In the genomic region with DNA sequence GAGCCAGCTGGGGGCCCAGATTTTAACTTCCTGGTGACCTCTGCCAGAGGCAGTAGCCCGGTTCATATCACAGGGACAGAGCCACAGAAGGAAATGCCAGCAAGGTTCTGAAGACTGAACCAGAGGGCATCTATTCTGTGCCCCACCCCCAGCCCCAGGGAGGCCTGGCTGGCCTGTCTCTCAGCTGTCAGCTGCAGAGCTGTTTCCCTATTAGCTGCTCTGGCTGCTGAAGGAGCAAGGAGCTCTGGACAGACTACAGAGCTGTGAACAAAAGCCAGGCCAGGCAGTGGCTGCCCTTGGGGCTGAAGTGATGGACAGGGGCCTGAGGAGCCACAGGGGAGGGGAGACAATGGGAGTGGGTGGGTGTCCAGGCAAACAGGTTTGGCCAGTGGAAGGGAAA, we compare ENCODE assay signal across 9 mouse cellular contexts. TPM values are rescaled to one million over a fixed set of nuclear protein-coding genes. Genes with fewer than 3 reads are reported as not detected.
A peak's percentile ranks its signal among the peaks of the same experiment; 100 is the strongest.
DNase-seq lines count a peak whose midpoint lies in the region; ATAC-seq and TF ChIP-seq lines count a peak whose summit lies in the region.
"Had no signal": no experiment of that assay in that cellular context is flagged by ENCODE, and none has a peak within 500 bp of the region (broad histone marks: within the 10 kb centered on the region; RNA-seq: fewer than 3 reads in every experiment).

No protein-coding gene starts in this region.

- no peak for TF ChIP-seq CTCF in bone marrow macrophage, adult 2 months (IDR thresholded peaks at IDR 0.05; ENCODE audit: low read depth, low read length)

- no peak for DNase-seq in heart, postnatal 4 days
- DNase-seq in 3134 (ENCODE audit: extremely low read depth, insufficient read length, low spot score) = peak; percentile 47
- no peak for DNase-seq in intestine, embryonic 14.5 days (ENCODE audit: low spot score)
- DNase-seq in ovary, postnatal 36 days (ENCODE audit: low spot score) = no peak
- DNase-seq in left cerebral cortex, postnatal 36 days (ENCODE audit: low spot score in 2 of 2) = no peak
- DNase-seq in spleen, adult 18-20 months = no peak

- no peak overlapping the region for H3K4me3 ChIP-seq in heart, embryonic 11.5 days (ENCODE audit: low read depth, low read length)
- H3K4me3 ChIP-seq in bone marrow macrophage, adult 2 months (ENCODE audit: insufficient read depth, low read length) = no peak overlapping the region
- no peak overlapping the region for H3K4me3 ChIP-seq in intestine, embryonic 14.5 days (ENCODE audit: low read depth, low read length)

- H3K27ac ChIP-seq in heart, embryonic 11.5 days (ENCODE audit: low read depth, low read length) = peak overlapping the region; percentile 100
- peak overlapping the region; percentile 73 for H3K27ac ChIP-seq in bone marrow macrophage, adult 2 months (ENCODE audit: insufficient read depth, low read depth, low read length)
- H3K27ac ChIP-seq in intestine, embryonic 14.5 days (ENCODE audit: low read depth) = peak overlapping the region; percentile 69; the same call in 1 of the 2 replicates

- no peak for TF ChIP-seq POLR2A in bone marrow macrophage, adult 2 months (IDR thresholded peaks at IDR 0.05; ENCODE audit: borderline replicate concordance, low read depth, low read length)

- WGBS in heart, embryonic 11.5 days (ENCODE audit: insufficient replicate concordance) = 0% methylated on average over 1 of the region's 1 CpGs
- 6% methylated on average over 1 of the region's 1 CpGs for WGBS in intestine, embryonic 14.5 days

- H3K36me3 ChIP-seq in heart, embryonic 11.5 days (ENCODE audit: control insufficient read depth, insufficient read depth, low read length) = no peaks in the 10 kb centered on the region
- H3K36me3 ChIP-seq in intestine, embryonic 14.5 days (ENCODE audit: control insufficient read depth, insufficient read depth, low read length) = no peaks in the 10 kb centered on the region

- peak overlapping the region; percentile 79 for H3K9ac ChIP-seq in heart, embryonic 11.5 days (ENCODE audit: low read depth, low read length)
- H3K9ac ChIP-seq in intestine, embryonic 14.5 days (ENCODE audit: low read length) = no peak overlapping the region

- ATAC-seq in heart, embryonic 11.5 days (replicated peaks; ENCODE audit: insufficient number of reproducible peaks, low FRiP score, low TSS enrichment) = no peak
- no peak for ATAC-seq in intestine, embryonic 14.5 days (replicated peaks; ENCODE audit: low FRiP score, low TSS enrichment, low read depth)

- H3K27me3 ChIP-seq in heart, embryonic 11.5 days (ENCODE audit: control insufficient read depth, insufficient read depth, low read length) = no peaks in the 10 kb centered on the region
- H3K27me3 ChIP-seq in intestine, embryonic 14.5 days (replicated peaks; ENCODE audit: control insufficient read depth, insufficient read depth, low read length) = no peaks in the 10 kb centered on the region

- peaks cover 100% of the 10 kb centered on the region for H3K4me1 ChIP-seq in heart, embryonic 11.5 days (ENCODE audit: control insufficient read depth, insufficient read depth, low read length)
- peaks cover 22% of the 10 kb centered on the region for H3K4me1 ChIP-seq in bone marrow macrophage, adult 2 months (ENCODE audit: control insufficient read depth, insufficient read depth, low read length)
- peaks cover 70% of the 10 kb centered on the region for H3K4me1 ChIP-seq in intestine, embryonic 14.5 days (replicated peaks; ENCODE audit: control insufficient read depth, insufficient read depth, low read length)

- H3K9me3 ChIP-seq in heart, embryonic 11.5 days (replicated peaks; ENCODE audit: control insufficient read depth, low read length) = no peaks in the 10 kb centered on the region
- no peaks in the 10 kb centered on the region for H3K9me3 ChIP-seq in intestine, embryonic 14.5 days (ENCODE audit: control insufficient read depth, low read length)

- intact Hi-C loops in left cerebral cortex, postnatal 36 days (cut with DNase I) = no loop called here

- H3K4me2 ChIP-seq in heart, embryonic 11.5 days = peak overlapping the region; percentile 59
- H3K4me2 ChIP-seq in intestine, embryonic 14.5 days (ENCODE audit: low read length) = no peak overlapping the region

RNA-seq across cellular contexts. Expression of a gene that starts 15.5 kb away (rescaled TPM):
- polyA plus RNA-seq in heart, embryonic 11.5 days (2014; fragmentation: Nextera tagmentation; extraction: Ambion mirVana) = 15.0 and 15.6 TPM in 2 replicates
- 10 to 100 TPM; 42.1 to 43.3 TPM for total RNA-seq in heart, postnatal 4 days (2021)
- polyA plus RNA-seq in bone marrow macrophage, adult 2 months (2012; ENCODE audit: insufficient read depth, insufficient read length, missing spikeins) = 0.91 and 1.1 TPM in 2 replicates
- 5.0 and 5.2 TPM in 2 replicates for polyA plus RNA-seq in intestine, embryonic 14.5 days (2014; fragmentation: Nextera tagmentation; extraction: Ambion mirVana)
- total RNA-seq in left cerebral cortex, postnatal 36 days (2021) = 10 to 100 TPM in 1 of 2 experiments, 1 to 10 TPM in 1; 9.7 to 13.5 TPM
- total RNA-seq: neutrophil, adult 5-6 weeks had no signal
